Mouse (Mus musculus) layer of hippocampus, adult 11-12 months (tissue): ENCODE results near the gene Bscl2.
"Not testable (repeated sequence)": the region's sequence is repeated elsewhere in the genome, so short reads cannot be mapped to it uniquely, and the experiment has no call there.

Experiments used
- DNase-seq: peaks from one replicate; pipeline ENCODE4 v3.0.0; 2022; ENCODE audit warnings: low spot score

Gene Bscl2

GRCm38 (mm10) chr19:8831262-8831661 lies 6.0 kb upstream of the Bscl2 start:
- DNase-seq: no peak

DNA sequence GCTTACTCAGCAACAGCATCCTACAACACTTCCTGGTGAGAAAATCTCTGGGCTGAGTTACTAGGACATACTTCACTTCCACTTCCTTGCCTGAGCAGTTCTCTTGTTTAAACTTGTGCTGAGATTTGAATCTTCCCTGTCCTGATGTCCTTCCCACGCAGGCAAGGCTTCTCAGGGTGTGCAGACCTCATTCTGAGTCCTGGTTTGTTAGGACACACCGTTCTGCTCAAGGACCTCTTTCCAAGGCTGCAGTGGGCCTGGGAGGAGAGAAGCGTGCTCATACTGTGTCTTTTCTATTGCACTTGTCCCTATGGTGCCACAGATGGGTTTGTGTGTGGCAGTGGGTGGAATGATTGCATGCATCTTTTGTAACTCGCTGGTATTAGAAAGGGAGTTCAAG lies 4.3 kb upstream of the Bscl2 start:
- no peak for DNase-seq

DNA sequence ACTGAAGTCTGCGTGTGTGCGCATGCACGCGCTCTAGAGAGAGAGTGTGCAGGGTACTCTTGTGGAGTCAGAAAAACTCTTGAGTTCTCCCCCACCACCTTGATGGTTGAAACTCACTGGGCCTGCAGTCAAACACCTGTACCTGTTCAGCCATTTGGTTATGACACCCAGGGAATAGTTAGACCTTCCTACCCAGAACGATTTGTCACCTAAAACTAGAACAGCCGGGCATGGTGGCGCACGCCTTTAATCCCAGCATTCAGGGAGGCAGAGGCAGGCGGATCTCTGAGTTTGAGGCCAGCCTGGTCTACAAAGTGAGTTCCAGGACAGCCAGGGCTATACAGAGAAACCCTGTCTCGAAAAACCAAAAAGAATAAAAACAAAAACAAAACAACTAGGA lies 940 bp upstream of the Bscl2 start:
- DNase-seq: not testable (repeated sequence)

- DNase-seq: no peak
Observed at GRCm38 (mm10) chr19:8838041-8838730, 919 bp downstream of the Bscl2 start.

DNA sequence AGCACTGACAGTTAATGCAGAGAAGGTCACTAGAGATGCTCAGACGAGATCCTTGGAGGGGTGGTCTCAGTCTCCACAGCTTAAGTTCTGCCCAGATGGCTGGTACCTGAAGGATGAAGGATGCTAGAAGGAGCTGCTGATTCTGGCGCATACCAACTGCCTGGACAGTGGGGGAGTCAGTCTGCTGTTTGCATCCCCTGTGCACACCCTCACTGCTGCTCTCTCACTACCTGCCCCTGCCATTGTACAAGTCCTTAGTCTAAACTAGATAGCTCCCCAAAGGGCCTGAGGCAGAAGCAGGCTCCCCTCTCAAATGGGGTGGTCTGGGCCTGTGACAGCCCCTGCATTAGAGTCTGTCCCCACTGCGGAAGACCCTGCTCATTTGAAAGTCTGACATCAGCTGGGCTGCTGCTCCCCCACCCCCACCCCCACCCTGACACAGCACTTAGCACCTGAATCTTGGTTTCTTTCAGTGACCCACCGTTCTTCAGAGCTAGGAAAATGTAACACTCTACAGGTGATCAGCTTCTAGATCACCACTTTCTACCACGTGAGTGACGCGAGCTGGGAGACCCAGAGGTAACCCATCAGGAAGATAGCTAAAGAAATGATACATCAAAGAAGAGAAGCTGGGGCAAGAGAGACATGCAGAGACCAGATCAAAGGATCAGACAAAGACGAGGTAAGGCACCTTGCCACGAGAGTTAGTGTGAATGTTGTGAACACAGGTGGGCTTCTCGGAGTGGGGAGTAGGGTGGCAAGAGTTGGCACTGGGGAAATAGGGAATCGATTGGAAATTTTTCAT lies 2.0 kb downstream of the Bscl2 start, which contains the start of gene Gng3:
TSS of gene Gng3 (minus strand) at position 92 of the 805 bp plus-strand sequence.
- peak; percentile 78 for DNase-seq

GRCm38 (mm10) chr19:8839908-8840791 lies 2.9 kb downstream of the Bscl2 start:
- DNase-seq: peak; percentile 78

DNA sequence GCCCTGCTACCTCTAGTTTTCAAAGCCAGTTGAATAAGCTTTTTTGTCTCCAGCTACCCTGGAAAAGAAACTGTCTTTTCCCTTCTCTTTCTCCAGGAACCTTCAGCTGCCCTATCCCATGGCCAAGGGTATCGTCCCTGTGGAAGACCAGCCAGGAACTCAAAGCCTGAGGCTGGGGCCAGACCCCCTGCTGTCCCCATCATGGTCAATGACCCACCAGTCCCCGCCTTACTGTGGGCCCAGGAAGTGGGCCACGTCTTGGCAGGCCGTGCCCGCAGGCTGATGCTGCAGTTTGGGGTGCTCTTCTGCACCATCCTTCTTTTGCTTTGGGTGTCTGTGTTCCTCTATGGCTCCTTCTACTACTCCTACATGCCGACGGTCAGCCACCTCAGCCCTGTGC lies 3.7 kb downstream of the Bscl2 start:
- DNase-seq: no peak

GRCm38 (mm10) chr19:8842961-8843360 lies 5.7 kb downstream of the Bscl2 start:
- no peak for DNase-seq

- DNase-seq: peak; percentile 86
Observed at GRCm38 (mm10) chr19:8844371-8845129, 7.3 kb downstream of the Bscl2 start.

DNA sequence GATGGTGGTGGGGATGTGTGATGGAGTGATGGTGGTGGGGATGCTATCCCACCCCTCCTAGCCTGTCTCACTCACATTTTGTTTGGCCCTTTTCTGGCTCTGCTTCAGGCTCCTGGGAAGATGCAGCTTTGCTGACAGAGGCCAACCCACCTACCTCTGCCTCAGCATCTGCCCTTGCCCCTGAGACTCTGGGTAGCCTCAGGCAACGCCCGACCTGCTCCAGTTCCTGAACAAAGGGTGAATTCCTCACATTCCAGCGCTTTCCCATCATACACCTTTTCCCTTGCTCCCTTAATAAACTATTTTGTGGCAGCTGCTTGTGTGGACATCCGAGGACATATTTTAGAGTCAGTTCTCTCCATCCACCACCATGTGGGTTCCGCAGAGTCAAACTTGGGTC lies 11.1 kb downstream of the Bscl2 start:
- DNase-seq: no peak

DNA sequence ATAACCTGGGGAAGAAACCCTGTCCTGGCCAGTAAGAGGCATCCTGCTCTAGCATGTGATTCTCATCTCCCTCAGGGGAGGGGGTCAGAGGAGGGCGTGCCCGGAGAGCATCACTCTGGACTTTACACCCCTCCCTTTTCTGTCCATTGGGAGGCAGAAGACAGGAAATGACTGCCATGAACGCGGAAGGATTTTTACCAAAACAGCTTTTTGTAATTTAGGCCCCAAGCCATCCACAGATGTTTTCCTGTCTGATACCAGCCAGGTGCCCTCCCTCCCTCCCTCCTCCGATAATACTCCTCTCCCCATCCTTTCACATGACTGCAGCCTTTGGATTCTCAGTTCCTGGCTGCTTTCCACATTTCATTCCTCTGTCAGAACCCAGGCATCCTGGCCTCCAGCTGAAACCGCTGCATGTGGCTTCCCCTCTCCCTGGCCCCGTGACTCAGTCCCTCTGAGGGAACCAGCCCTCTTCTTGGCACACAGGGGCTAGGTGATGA lies 13.2 kb downstream of the Bscl2 start, which contains the start of gene Lrrn4cl:
TSS of gene Lrrn4cl (plus strand) at position 367 of the 500 bp plus-strand sequence.
- no peak for DNase-seq

- DNase-seq: no peak
Observed at GRCm38 (mm10) chr19:8851639-8852038, 14.4 kb downstream of the Bscl2 start.

DNA sequence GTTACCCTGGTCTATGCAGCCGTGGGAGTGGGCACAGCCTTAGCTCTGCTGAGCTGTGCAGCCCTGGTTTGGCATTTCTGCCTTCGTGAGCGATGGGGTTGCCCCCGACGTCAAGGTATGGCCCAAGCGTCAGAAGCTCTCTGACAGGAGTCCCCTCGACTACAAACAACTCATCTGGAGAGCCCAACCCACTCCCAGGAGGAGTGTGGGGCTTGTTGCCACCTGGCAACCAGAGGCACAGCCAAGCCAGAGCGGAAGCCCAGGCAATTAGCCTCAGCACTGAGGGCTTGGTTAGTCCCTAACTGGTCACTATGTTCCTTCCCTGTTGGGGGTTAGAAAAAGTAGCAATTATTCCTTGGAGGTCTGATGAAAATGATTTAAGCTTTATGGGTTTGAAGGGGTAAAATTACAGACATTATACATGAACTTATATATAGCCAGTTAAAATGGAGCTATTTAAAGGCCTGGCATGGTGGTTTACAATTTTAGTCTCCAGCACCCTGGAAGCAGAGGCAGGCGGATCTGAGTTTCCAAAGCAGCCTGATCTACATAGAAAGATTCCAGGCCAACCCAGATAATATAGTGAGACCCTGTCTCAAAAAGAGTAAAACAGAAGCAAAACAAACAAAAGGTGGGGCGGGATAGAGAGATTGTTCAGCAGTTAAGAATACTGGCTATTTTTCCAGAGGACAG lies 15.1 kb downstream of the Bscl2 start:
- no peak for DNase-seq

DNA sequence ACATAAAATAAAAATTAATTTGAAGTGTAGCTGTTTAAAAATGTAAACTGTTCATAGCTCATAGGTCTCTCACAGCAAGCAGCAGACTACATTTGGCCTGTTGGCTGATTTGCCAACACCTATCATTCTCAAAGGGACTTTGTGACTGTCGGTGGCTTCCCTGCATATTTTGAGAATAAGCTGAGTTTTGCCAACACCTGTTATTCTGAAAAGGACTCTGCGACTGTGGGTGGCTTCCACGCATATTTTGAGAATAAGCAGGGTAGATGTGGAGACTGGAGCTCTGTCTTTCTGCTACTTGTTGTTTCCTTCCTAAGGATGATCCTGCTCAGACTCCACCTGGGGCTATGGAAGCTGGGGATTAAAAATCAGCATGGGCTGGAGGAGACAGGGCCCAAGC lies 15.8 kb downstream of the Bscl2 start:
- no peak for DNase-seq

DNA sequence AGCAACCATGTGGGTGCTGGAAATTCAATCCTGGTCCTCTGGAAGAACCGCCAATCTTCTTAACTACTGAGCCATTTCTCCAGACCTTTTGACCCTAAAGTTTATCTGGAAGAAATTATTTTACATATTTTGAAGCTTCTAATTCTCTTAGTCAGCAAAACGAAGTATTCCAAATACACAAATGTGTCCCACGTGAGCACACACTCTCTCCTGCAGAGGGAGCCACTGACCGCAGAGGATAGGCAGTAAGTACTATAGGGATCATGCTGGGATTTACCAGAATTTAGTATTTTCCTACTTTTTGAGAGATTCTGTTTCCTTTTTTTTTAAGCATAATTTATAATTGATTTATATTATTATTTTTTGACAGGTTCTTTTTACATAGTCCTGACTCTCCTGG lies 20.4 kb downstream of the Bscl2 start:
- DNase-seq: peak; percentile 63

DNA sequence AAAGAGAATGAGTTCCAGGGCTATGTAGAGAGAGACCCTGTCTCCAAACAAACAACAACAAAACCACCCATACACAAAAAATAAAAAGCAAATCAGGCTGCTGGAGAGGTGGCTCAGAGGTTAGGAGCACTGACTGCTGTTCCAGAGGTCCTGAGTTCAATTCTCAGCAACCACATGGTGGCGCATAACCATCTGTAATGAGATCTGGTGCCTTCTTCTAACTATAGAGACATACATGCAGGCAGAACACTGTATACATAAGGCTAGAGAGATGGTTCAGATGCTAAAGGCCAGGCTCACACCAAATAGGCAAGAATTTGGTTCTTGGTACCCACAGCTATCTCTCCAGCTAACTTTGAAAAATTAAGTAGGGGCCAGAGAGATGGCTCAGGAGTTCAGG lies 21.8 kb downstream of the Bscl2 start:
- no peak for DNase-seq

GRCm38 (mm10) chr19:8864265-8864664 lies 27.0 kb downstream of the Bscl2 start:
- no peak for DNase-seq

DNA sequence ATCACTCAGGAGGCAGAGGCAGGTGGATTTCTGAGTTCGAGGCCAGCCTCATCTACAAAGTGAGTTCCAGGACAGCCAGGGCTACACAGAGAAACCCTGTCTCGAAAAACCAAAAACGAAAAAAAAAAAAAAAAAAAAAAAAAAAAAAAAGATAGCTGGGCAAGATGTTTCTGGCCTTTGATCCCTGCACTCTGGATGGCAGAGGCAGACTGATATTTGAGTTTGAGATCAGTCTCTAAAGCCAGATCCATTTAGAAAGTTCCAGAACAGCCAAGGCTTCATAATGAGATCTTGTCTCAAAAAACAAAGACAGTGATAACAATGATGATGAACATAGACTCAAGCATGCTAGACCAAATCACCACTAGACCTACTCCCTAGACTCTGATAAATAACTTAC lies 33.1 kb downstream of the Bscl2 start:
- not testable (repeated sequence) for DNase-seq

GRCm38 (mm10) chr19:8870838-8871237 lies 33.6 kb downstream of the Bscl2 start:
- DNase-seq: no peak

DNA sequence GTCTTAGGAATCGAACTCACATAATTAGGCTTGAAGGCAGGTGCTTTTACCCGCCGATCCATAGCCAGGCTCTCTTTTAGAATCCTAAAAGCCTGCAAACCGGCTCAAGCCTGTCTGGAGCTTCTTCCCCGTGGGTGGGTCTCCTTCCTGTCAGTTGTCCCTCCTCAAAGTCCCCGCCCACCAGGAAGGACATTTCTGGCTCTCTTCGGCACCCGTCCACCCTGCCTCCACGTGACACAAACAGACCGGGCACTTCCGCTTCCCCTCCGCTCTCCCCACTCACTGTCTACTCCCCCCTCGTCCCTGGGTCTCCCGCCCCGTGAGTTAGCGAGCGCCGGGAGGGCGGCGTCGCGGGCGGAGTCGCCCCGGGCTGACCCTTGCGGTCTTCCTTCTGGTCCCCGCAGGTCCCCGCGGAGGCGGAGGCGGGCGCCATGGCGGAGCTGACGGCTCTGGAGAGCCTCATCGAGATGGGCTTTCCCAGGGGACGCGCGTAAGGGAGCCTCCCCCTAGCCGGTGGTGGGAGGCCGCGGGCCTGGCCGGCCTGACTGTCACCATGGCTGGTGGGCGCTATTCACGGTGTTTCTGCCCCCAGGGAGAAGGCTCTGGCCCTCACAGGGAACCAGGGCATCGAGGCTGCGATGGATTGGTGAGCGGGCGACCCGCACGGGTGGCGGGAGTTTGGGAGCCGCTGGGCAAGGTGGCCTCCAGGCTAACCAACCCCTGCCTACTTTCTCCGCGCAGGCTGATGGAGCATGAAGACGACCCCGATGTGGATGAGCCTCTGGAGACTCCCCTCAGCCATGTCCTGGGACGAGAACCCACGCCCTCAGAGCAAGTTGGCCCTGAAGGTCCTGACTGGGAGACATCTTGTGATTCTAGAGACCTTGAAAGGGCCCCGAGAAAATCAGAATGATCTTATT lies 34.3 kb downstream of the Bscl2 start, which contains the start of gene Ubxn1:
TSS of gene Ubxn1 (plus strand) at position 230 of the 920 bp plus-strand sequence.
- peak; percentile 97 for DNase-seq
